Comparison of ENCODE assay signal across 19 mouse cellular contexts in genomic region chr1:36913806-36914205, GRCm38 (mm10). TPM values are rescaled to one million over a fixed set of nuclear protein-coding genes. Genes with fewer than 3 reads are reported as not detected.
DNase-seq lines count a peak whose midpoint lies in the region; ATAC-seq and TF ChIP-seq lines count a peak whose summit lies in the region.
"Had no signal": no experiment of that assay in that cellular context is flagged by ENCODE, and none has a peak within 500 bp of the region (broad histone marks: within the 10 kb centered on the region; RNA-seq: fewer than 3 reads in every experiment).

No protein-coding gene starts in this region.

- WGBS in liver, embryonic 12.5 days (ENCODE audit: insufficient replicate concordance) = 62% methylated on average over 7 of the region's 7 CpGs
- WGBS in liver, postnatal 0 days (ENCODE audit: insufficient replicate concordance) = 48% methylated on average over 7 of the region's 7 CpGs

- no peak overlapping the region for H3K4me2 ChIP-seq in liver, embryonic 12.5 days
- peak overlapping the region; percentile 20 for H3K4me2 ChIP-seq in liver, postnatal 0 days (ENCODE audit: low read depth, low read length)
- H3K4me2 ChIP-seq: heart, embryonic 11.5 days; limb, embryonic 12.5 days; midbrain, embryonic 15.5 days; neural tube, embryonic 12.5 days had no signal

- peak overlapping the region; percentile 15; the same call in 1 of the 2 replicates for H3K27ac ChIP-seq in liver, embryonic 12.5 days
- peak overlapping the region; percentile 44 for H3K27ac ChIP-seq in liver, postnatal 0 days (ENCODE audit: low read depth)
- H3K27ac ChIP-seq: forebrain, embryonic 10.5 days; limb, embryonic 12.5 days; midbrain, embryonic 15.5 days; neural tube, embryonic 12.5 days had no signal

- no peak overlapping the region for H3K4me3 ChIP-seq in liver, embryonic 12.5 days
- H3K4me3 ChIP-seq in liver, postnatal 0 days (ENCODE audit: low read depth, low read length) = no peak overlapping the region
- H3K4me3 ChIP-seq: forebrain, embryonic 10.5 days; gastrocnemius, adult 2 months; limb, embryonic 12.5 days; midbrain, embryonic 15.5 days; neural tube, embryonic 12.5 days had no signal

- no peaks in the 10 kb centered on the region for H3K9me3 ChIP-seq in liver, embryonic 12.5 days (replicated peaks)
- H3K9me3 ChIP-seq in liver, postnatal 0 days (ENCODE audit: low read length) = no peaks in the 10 kb centered on the region
- H3K9me3 ChIP-seq: forebrain, embryonic 10.5 days; limb, embryonic 12.5 days; midbrain, embryonic 15.5 days; neural tube, embryonic 12.5 days had no signal

- peaks cover 13% of the 10 kb centered on the region for H3K36me3 ChIP-seq in liver, embryonic 12.5 days
- H3K36me3 ChIP-seq in liver, postnatal 0 days (replicated peaks; ENCODE audit: insufficient read depth, low read length) = 0 out of 2 replicates have a peak, but pooled peaks cover 2% of the 10 kb centered on the region
- H3K36me3 ChIP-seq: forebrain, embryonic 10.5 days; limb, embryonic 12.5 days; midbrain, embryonic 15.5 days; neural tube, embryonic 12.5 days had no signal

- H3K9ac ChIP-seq in liver, embryonic 12.5 days = no peak overlapping the region
- H3K9ac ChIP-seq in liver, postnatal 0 days (replicated peaks) = no peak overlapping the region
- H3K9ac ChIP-seq: limb, embryonic 12.5 days; midbrain, embryonic 15.5 days; neural tube, embryonic 12.5 days had no signal

- no peak for DNase-seq in liver
- DNase-seq in liver, postnatal 0 days = no peak
- no peak for DNase-seq in ovary, postnatal 10 days (ENCODE audit: low spot score)
- DNase-seq in lung, postnatal 36 days = no peak
- DNase-seq: cerebellum, adult 9-10 months; gastrocnemius, adult 2 months; kidney, adult 18-20 months; lung, adult 2 months; right cerebral cortex, adult 18-20 months had no signal

- no peak for TF ChIP-seq CTCF in liver, postnatal 0 days (IDR thresholded peaks at IDR 0.05; ENCODE audit: low read depth)

- no peak for TF ChIP-seq EP300 in liver, postnatal 0 days (IDR thresholded peaks at IDR 0.05; ENCODE audit: low read depth)

- peaks cover 89% of the 10 kb centered on the region for H3K4me1 ChIP-seq in liver, embryonic 12.5 days
- H3K4me1 ChIP-seq in liver, postnatal 0 days (ENCODE audit: insufficient read depth) = peaks cover 65% of the 10 kb centered on the region
- H3K4me1 ChIP-seq: limb, embryonic 12.5 days; midbrain, embryonic 15.5 days had no signal

- ATAC-seq in liver, embryonic 12.5 days = no peak
- peak; percentile 24; the same call in 1 of the 2 replicates for ATAC-seq in common myeloid progenitor, adult 5-6 weeks (replicated peaks; ENCODE audit: low read depth, poor library complexity, severe bottlenecking)
- ATAC-seq in liver, postnatal 0 days = no peak
- ATAC-seq in inflammation-experienced regulatory T-cells, adult 6 months = no peak
- ATAC-seq: activated CD4-positive, CD25-positive, alpha-beta regulatory T cell, adult 4 months; midbrain, embryonic 15.5 days had no signal

- no peaks in the 10 kb centered on the region for H3K27me3 ChIP-seq in liver, embryonic 12.5 days (replicated peaks)
- no peaks in the 10 kb centered on the region for H3K27me3 ChIP-seq in liver, postnatal 0 days (ENCODE audit: insufficient read depth, low read length)
- H3K27me3 ChIP-seq: CH12.LX; limb, embryonic 12.5 days; midbrain, embryonic 15.5 days; neural tube, embryonic 12.5 days had no signal

RNA-seq across cellular contexts. Expression of gene Tmem131, which starts 29.7 kb away (rescaled TPM):
- 14.9 and 15.4 TPM in 2 replicates for polyA plus RNA-seq in liver, embryonic 12.5 days (2016; fragmentation: Nextera tagmentation; extraction: Ambion mirVana)
- total RNA-seq in common myeloid progenitor, adult 5-6 weeks (2017) = 18.6 and 28.1 TPM in 2 replicates
- polyA plus RNA-seq in liver, postnatal 0 days (2015; fragmentation: Nextera tagmentation; extraction: Ambion mirVana) = 4.8 and 6.1 TPM in 2 replicates
- 10 to 100 TPM in 2 of 3 experiments, 1 to 10 TPM in 1; 7.5 to 15.1 (median 13.0) TPM for polyA plus RNA-seq in inflammation-experienced regulatory T-cells, adult 6 months (2017; shearing (Covaris generic))
